Comparison of ENCODE assay signal across 22 mouse cellular contexts in genomic region chr13:53086552-53087282, GRCm38 (mm10).
A peak's percentile ranks its signal among the peaks of the same experiment; 100 is the strongest.
DNase-seq lines count a peak whose midpoint lies in the region; ATAC-seq and TF ChIP-seq lines count a peak whose summit lies in the region.
"Had no signal": no experiment of that assay in that cellular context is flagged by ENCODE, and none has a peak within 500 bp of the region (broad histone marks: within the 10 kb centered on the region; RNA-seq: fewer than 3 reads in every experiment).

No protein-coding gene starts in this region.

- TF ChIP-seq POLR2A in limb, embryonic 14.5 days (IDR thresholded peaks at IDR 0.05; ENCODE audit: borderline replicate concordance, extremely low read depth, insufficient read depth, insufficient read length), result no peak
- no peak for TF ChIP-seq POLR2A in lung, adult 2 months (IDR thresholded peaks at IDR 0.05; ENCODE audit: borderline replicate concordance, extremely low read depth, low read depth, low read length)

- WGBS in embryonic facial prominence, embryonic 14.5 days, result 69% methylated on average over 23 of the region's 23 CpGs
- WGBS in embryonic facial prominence, embryonic 10.5 days, result 93% methylated on average over 23 of the region's 23 CpGs
- WGBS in limb, embryonic 14.5 days, result 77% methylated on average over 23 of the region's 23 CpGs
- 91% methylated on average over 23 of the region's 23 CpGs for WGBS in limb, embryonic 10.5 days
- 59% methylated on average over 23 of the region's 23 CpGs for WGBS in forebrain, postnatal 0 days
- WGBS in lung, adult 2 months, result 74% methylated on average over 23 of the region's 23 CpGs

- H3K4me3 ChIP-seq in embryonic facial prominence, embryonic 14.5 days (ENCODE audit: low read depth, low read length), result no peak overlapping the region
- H3K4me3 ChIP-seq in embryonic facial prominence, embryonic 10.5 days, result no peak overlapping the region
- H3K4me3 ChIP-seq in limb, embryonic 14.5 days (replicated peaks; ENCODE audit: low read length), result no peak overlapping the region
- H3K4me3 ChIP-seq in limb, embryonic 10.5 days, result no peak overlapping the region
- no peak overlapping the region for H3K4me3 ChIP-seq in forebrain, postnatal 0 days (ENCODE audit: low read depth, low read length)
- no peak overlapping the region for H3K4me3 ChIP-seq in lung, adult 2 months (replicated peaks; ENCODE audit: extremely low read depth, low read depth, low read length)
- H3K4me3 ChIP-seq: embryonic facial prominence, embryonic 15.5 days; left cerebral cortex, adult 2 months; liver, embryonic 13.5 days; lung, embryonic 15.5 days had no signal

- peak; percentile 67 for DNase-seq in embryonic facial prominence, embryonic 14.5 days (ENCODE audit: low spot score)
- no peak for DNase-seq in embryonic facial prominence, embryonic 10.5 days (ENCODE audit: low spot score)
- peak; percentile 65 for DNase-seq in limb, embryonic 14.5 days (ENCODE audit: low spot score)
- DNase-seq in limb, embryonic 10.5 days (ENCODE audit: low spot score), result no peak
- DNase-seq in forebrain, postnatal 0 days, result peak; percentile 81
- peak; percentile 23 for DNase-seq in telencephalon, adult 2 months (ENCODE audit: low read depth, low spot score)
- no peak for DNase-seq in cerebellum, adult 8-10 months
- no peak for DNase-seq in lung, adult 2 months
- DNase-seq: cerebellum, postnatal 14 days; heart, postnatal 10 days; kidney, adult 9 months; kidney, postnatal 4 days; left cerebral cortex, postnatal 4 days; liver, embryonic 13.5 days; lung, postnatal 4 days; right cerebral cortex, postnatal 25 days had no signal

- no peak for TF ChIP-seq CTCF in forebrain, postnatal 0 days (IDR thresholded peaks at IDR 0.05; ENCODE audit: low read depth)
- TF ChIP-seq CTCF in lung, adult 2 months (IDR thresholded peaks at IDR 0.05; ENCODE audit: insufficient read depth, low read length), result no peak

- H3K9me3 ChIP-seq in embryonic facial prominence, embryonic 14.5 days (ENCODE audit: control insufficient read depth, low read length), result no peaks in the 10 kb centered on the region
- H3K9me3 ChIP-seq in embryonic facial prominence, embryonic 10.5 days, result no peaks in the 10 kb centered on the region
- no peaks in the 10 kb centered on the region for H3K9me3 ChIP-seq in limb, embryonic 14.5 days (ENCODE audit: control insufficient read depth, low read length)
- no peaks in the 10 kb centered on the region for H3K9me3 ChIP-seq in limb, embryonic 10.5 days (replicated peaks)
- H3K9me3 ChIP-seq in forebrain, postnatal 0 days (ENCODE audit: low read length), result no peaks in the 10 kb centered on the region
- H3K9me3 ChIP-seq: embryonic facial prominence, embryonic 15.5 days; liver, embryonic 13.5 days; lung, embryonic 15.5 days had no signal

- ATAC-seq in embryonic facial prominence, embryonic 14.5 days (ENCODE audit: low read depth), result no peak
- ATAC-seq in limb, embryonic 14.5 days (ENCODE audit: low FRiP score, low read depth), result no peak
- peak; percentile 86 for ATAC-seq in forebrain, postnatal 0 days
- ATAC-seq: inflammation-experienced regulatory T-cells, adult 6 months had no signal

- no peak overlapping the region for H3K27ac ChIP-seq in embryonic facial prominence, embryonic 14.5 days (replicated peaks; ENCODE audit: low read depth, low read length)
- no peak overlapping the region for H3K27ac ChIP-seq in embryonic facial prominence, embryonic 10.5 days (replicated peaks)
- no peak overlapping the region for H3K27ac ChIP-seq in limb, embryonic 14.5 days (replicated peaks; ENCODE audit: low read depth, low read length)
- H3K27ac ChIP-seq in limb, embryonic 10.5 days, result no peak overlapping the region
- peak overlapping the region; percentile 21; the same call in 1 of the 2 replicates for H3K27ac ChIP-seq in forebrain, postnatal 0 days (ENCODE audit: low read depth, low read length)
- H3K27ac ChIP-seq: embryonic facial prominence, embryonic 15.5 days; left cerebral cortex, adult 2 months; liver, embryonic 13.5 days; lung, embryonic 15.5 days had no signal

- no peak overlapping the region for H3K9ac ChIP-seq in embryonic facial prominence, embryonic 14.5 days (ENCODE audit: low read depth, low read length)
- no peak overlapping the region for H3K9ac ChIP-seq in limb, embryonic 14.5 days (ENCODE audit: low read depth, low read length, severe bottlenecking)
- no peak overlapping the region for H3K9ac ChIP-seq in forebrain, postnatal 0 days
- H3K9ac ChIP-seq: embryonic facial prominence, embryonic 15.5 days; liver, embryonic 13.5 days; lung, embryonic 15.5 days had no signal

- no peaks in the 10 kb centered on the region for H3K27me3 ChIP-seq in embryonic facial prominence, embryonic 14.5 days (replicated peaks; ENCODE audit: control insufficient read depth, insufficient read depth, low read length)
- no peaks in the 10 kb centered on the region for H3K27me3 ChIP-seq in embryonic facial prominence, embryonic 10.5 days (replicated peaks; ENCODE audit: low read depth, poor library complexity, severe bottlenecking)
- H3K27me3 ChIP-seq in limb, embryonic 14.5 days (ENCODE audit: control insufficient read depth, insufficient read depth, low read length), result no peaks in the 10 kb centered on the region
- no peaks in the 10 kb centered on the region for H3K27me3 ChIP-seq in limb, embryonic 10.5 days (ENCODE audit: low read depth, poor library complexity, severe bottlenecking)
- no peaks in the 10 kb centered on the region for H3K27me3 ChIP-seq in forebrain, postnatal 0 days (ENCODE audit: insufficient read depth, low read length)
- H3K27me3 ChIP-seq: embryonic facial prominence, embryonic 15.5 days; liver, embryonic 13.5 days; lung, embryonic 15.5 days had no signal

- no peaks in the 10 kb centered on the region for H3K36me3 ChIP-seq in embryonic facial prominence, embryonic 14.5 days (ENCODE audit: control insufficient read depth, insufficient read depth, low read length)
- H3K36me3 ChIP-seq in embryonic facial prominence, embryonic 10.5 days (replicated peaks), result no peaks in the 10 kb centered on the region
- no peaks in the 10 kb centered on the region for H3K36me3 ChIP-seq in limb, embryonic 14.5 days (ENCODE audit: control insufficient read depth, insufficient read depth, low read length)
- H3K36me3 ChIP-seq in limb, embryonic 10.5 days, result no peaks in the 10 kb centered on the region
- no peaks in the 10 kb centered on the region for H3K36me3 ChIP-seq in forebrain, postnatal 0 days (ENCODE audit: insufficient read depth)
- H3K36me3 ChIP-seq: embryonic facial prominence, embryonic 15.5 days; G1E; liver, embryonic 13.5 days; lung, embryonic 15.5 days had no signal

- no peaks in the 10 kb centered on the region; the same call in 1 of the 2 replicates for H3K4me1 ChIP-seq in embryonic facial prominence, embryonic 14.5 days (ENCODE audit: control insufficient read depth, insufficient read depth, low read length)
- H3K4me1 ChIP-seq in embryonic facial prominence, embryonic 10.5 days, result peaks cover 19% of the 10 kb centered on the region
- H3K4me1 ChIP-seq in limb, embryonic 14.5 days (ENCODE audit: control insufficient read depth, insufficient read depth, low read length), result peaks cover 3% of the 10 kb centered on the region; the same call in 1 of the 2 replicates
- peaks cover 11% of the 10 kb centered on the region for H3K4me1 ChIP-seq in limb, embryonic 10.5 days
- no peaks in the 10 kb centered on the region for H3K4me1 ChIP-seq in forebrain, postnatal 0 days (ENCODE audit: insufficient read depth)
- H3K4me1 ChIP-seq in lung, adult 2 months (ENCODE audit: control insufficient read depth, insufficient read depth, low read length), result no peaks in the 10 kb centered on the region
- H3K4me1 ChIP-seq: liver, embryonic 13.5 days; lung, embryonic 15.5 days had no signal

- H3K4me2 ChIP-seq in embryonic facial prominence, embryonic 14.5 days (ENCODE audit: low read depth, low read length), result no peak overlapping the region
- no peak overlapping the region for H3K4me2 ChIP-seq in limb, embryonic 14.5 days (replicated peaks; ENCODE audit: low read depth, low read length, severe bottlenecking)
- H3K4me2 ChIP-seq in forebrain, postnatal 0 days (ENCODE audit: low read depth), result peak overlapping the region; percentile 15; the same call in 1 of the 2 replicates
- H3K4me2 ChIP-seq: embryonic facial prominence, embryonic 15.5 days; heart, embryonic 11.5 days; liver, embryonic 13.5 days; lung, embryonic 15.5 days had no signal

Comparison
In these comparisons a context has a peak if more than half of its experiments do, and no peak if none do; other contexts are left out.
1. DNase-seq: peak in embryonic facial prominence, embryonic 14.5 days (single experiment), limb, embryonic 14.5 days (single experiment), forebrain, postnatal 0 days (single experiment) and telencephalon, adult 2 months (single experiment); none in embryonic facial prominence, embryonic 10.5 days (single experiment), limb, embryonic 10.5 days (single experiment), cerebellum, adult 8-10 months (single experiment) and lung, adult 2 months (single experiment).